Mouse (Mus musculus) MEL (cell line): Measurements from ENCODE around the gene Gclm. TPM values are rescaled to one million over a fixed set of nuclear protein-coding genes. Genes with fewer than 3 reads are reported as not detected.

Experiments
- DNase-seq: peaks from one replicate; pipeline ENCODE4 v3.0.0; 2011; ENCODE audit warnings: low read depth, low spot score
- H3K27ac ChIP-seq: 2 replicates; pipeline ENCODE4 v1.5.1; 2012; ENCODE audit warnings: low read depth, mild to moderate bottlenecking, control low read depth, low read length, moderate library complexity; ENCODE audit not compliant: control insufficient read depth
- H3K27me3 ChIP-seq, 2 experiments: fragments of 150-350 bp in 1 of 2; sonication (generic) in 1 of 2; 2 replicates each; pipeline ENCODE4 v1.6.1; 2012; ENCODE audit warnings: low read length in 2 of 2, mild to moderate bottlenecking in 2 of 2, improper control_type of control experiment in 1 of 2, moderate library complexity in 1 of 2; ENCODE audit not compliant: insufficient read depth in 2 of 2, control insufficient read depth in 1 of 2
- H3K36me3 ChIP-seq, 2 experiments: 2 replicates each; pipeline ENCODE4 v1.6.1; 2012 to 2014; ENCODE audit warnings: low read length in 2 of 2, improper control_type of control experiment in 1 of 2, inconsistent platforms in 1 of 2, mild to moderate bottlenecking in 1 of 2; ENCODE audit not compliant: insufficient read depth in 2 of 2, control insufficient read depth in 1 of 2
- H3K4me1 ChIP-seq, 2 experiments: fragments of 150-350 bp in 1 of 2; sonication (generic) in 1 of 2; 2 replicates each; pipeline ENCODE4 v1.6.1; 2012; ENCODE audit warnings: low read length in 2 of 2, improper control_type of control experiment in 1 of 2, mild to moderate bottlenecking in 1 of 2; ENCODE audit not compliant: insufficient read depth in 2 of 2, control insufficient read depth in 1 of 2
- H3K4me3 ChIP-seq, 2 experiments: fragments of 150-350 bp in 1 of 2; sonication (generic) in 1 of 2; 2 replicates each; pipeline ENCODE4 v1.5.1; 2012; ENCODE audit warnings: low read depth in 2 of 2, low read length in 2 of 2, mild to moderate bottlenecking in 2 of 2, moderate library complexity in 2 of 2, control low read depth in 1 of 2, improper control_type of control experiment in 1 of 2; ENCODE audit not compliant: control insufficient read depth in 1 of 2, insufficient read depth in 1 of 2
- H3K79me2 ChIP-seq: 2 replicates; pipeline ENCODE4 v1.6.1; 2012; ENCODE audit warnings: mild to moderate bottlenecking, low read length, moderate library complexity; ENCODE audit not compliant: control insufficient read depth, poor library complexity, insufficient read depth
- H3K9ac ChIP-seq: 2 replicates; pipeline ENCODE4 v1.6.1; 2012; ENCODE audit warnings: low read depth, mild to moderate bottlenecking, control low read depth, low read length, moderate library complexity; ENCODE audit not compliant: control insufficient read depth, poor library complexity, severe bottlenecking
- H3K9me3 ChIP-seq: fragments of 150-350 bp; sonication (generic); replicated peaks from 2 replicates; pipeline ENCODE4 v1.6.1; 2012; ENCODE audit warnings: mild to moderate bottlenecking, low read length, improper control_type of control experiment, moderate library complexity; ENCODE audit not compliant: insufficient read depth
- CHD2 ChIP-seq: IDR thresholded peaks from 2 replicates; pipeline ENCODE4 v1.6.1; 2011; ENCODE audit warnings: low read length, improper control_type of control experiment
- E2F4 ChIP-seq: IDR thresholded peaks from 2 replicates; pipeline ENCODE4 v1.6.1; 2011; ENCODE audit warnings: low read depth, low read length, improper control_type of control experiment, borderline replicate concordance
- ELF1 ChIP-seq: IDR thresholded peaks from 2 replicates; pipeline ENCODE4 v1.6.1; 2014; ENCODE audit warnings: low read depth, mild to moderate bottlenecking, inconsistent platforms, low read length, improper control_type of control experiment, moderate library complexity
- GABPA ChIP-seq: IDR thresholded peaks from 2 replicates; pipeline ENCODE4 v1.6.1; 2012; ENCODE audit warnings: low read depth, mild to moderate bottlenecking, inconsistent platforms, low read length, improper control_type of control experiment, moderate library complexity
- HCFC1 ChIP-seq: IDR thresholded peaks from 2 replicates; pipeline ENCODE4 v1.6.1; 2012; ENCODE audit warnings: low read depth, mild to moderate bottlenecking, inconsistent platforms, low read length, improper control_type of control experiment, moderate library complexity
- JUND ChIP-seq: IDR thresholded peaks from 2 replicates; pipeline ENCODE4 v1.6.1; 2011; ENCODE audit warnings: low read depth, mild to moderate bottlenecking, improper control_type of control experiment, low read length
- MAZ ChIP-seq: IDR thresholded peaks from 2 replicates; pipeline ENCODE4 v1.6.1; 2012; ENCODE audit warnings: low read depth, mild to moderate bottlenecking, inconsistent platforms, low read length, improper control_type of control experiment
- MEF2A ChIP-seq: IDR thresholded peaks from 2 replicates; pipeline ENCODE4 v1.6.1; 2014; ENCODE audit warnings: low read depth, mild to moderate bottlenecking, inconsistent platforms, low read length, improper control_type of control experiment; ENCODE audit not compliant: poor library complexity, insufficient replicate concordance, severe bottlenecking; ENCODE audit errors: extremely low read depth
- NRF1 ChIP-seq: IDR thresholded peaks from 2 replicates; pipeline ENCODE4 v1.6.1; 2014; ENCODE audit warnings: low read depth, mild to moderate bottlenecking, inconsistent platforms, low read length, improper control_type of control experiment, moderate library complexity; ENCODE audit not compliant: poor library complexity, insufficient read depth, severe bottlenecking
- POLR2AphosphoS5 ChIP-seq: IDR thresholded peaks from 2 replicates; pipeline ENCODE4 v1.6.1; 2012; ENCODE audit warnings: low read depth, borderline replicate concordance, mild to moderate bottlenecking, inconsistent platforms, low read length, moderate library complexity, mixed read lengths
- UBTF ChIP-seq: IDR thresholded peaks from 2 replicates; pipeline ENCODE4 v1.6.1; 2012; ENCODE audit warnings: low read depth, mild to moderate bottlenecking, inconsistent platforms, low read length, improper control_type of control experiment, moderate library complexity, borderline replicate concordance; ENCODE audit not compliant: insufficient read depth
- USF1 ChIP-seq: IDR thresholded peaks from 2 replicates; pipeline ENCODE4 v1.6.1; 2014; ENCODE audit warnings: low read depth, mild to moderate bottlenecking, inconsistent platforms, low read length, improper control_type of control experiment, moderate library complexity
- ZKSCAN1 ChIP-seq: IDR thresholded peaks from 2 replicates; pipeline ENCODE4 v1.6.1; 2012; ENCODE audit warnings: low read depth, mild to moderate bottlenecking, inconsistent platforms, low read length, improper control_type of control experiment, moderate library complexity
- ZNF384 ChIP-seq: IDR thresholded peaks from 2 replicates; pipeline ENCODE4 v1.6.1; 2012; ENCODE audit warnings: low read depth, mild to moderate bottlenecking, inconsistent platforms, low read length, improper control_type of control experiment
- polyA plus RNA-seq, 2 experiments: library from polyadenylated mRNA; stranded (reverse) in 1 of 2; unstranded in 1 of 2; fragments of >175 nt in 1 of 2; fragments of >200 nt in 1 of 2; gene quantifications; 2 replicates each; pipeline versions ENCODE4 v1.2.1 to v1.2.4; 2012; ENCODE audit warnings: low replicate concordance in 2 of 2, low read depth in 1 of 2; ENCODE audit not compliant: insufficient read length in 2 of 2, insufficient read depth in 1 of 2, missing spikeins in 1 of 2
- total RNA-seq: library from RNA; depleted of rRNA; stranded (reverse); fragments of 300-350 nt; gene quantifications from 2 replicates; pipeline ENCODE4 v1.2.3, GENCODE M21; 2012

The Gclm gene
- total and polyA plus RNA-seq, 3 experiments: 123 to 334 (median 174) TPM

- H3K27me3 ChIP-seq: no peaks in the 10 kb centered on the region
- H3K36me3 ChIP-seq: peaks cover 0 to under 1% of the 10 kb centered on the region in 2 experiments; a peak in 1 of 4 replicates
- H3K9ac ChIP-seq: no peak overlapping the region
- TF ChIP-seq HCFC1 (no peak), NRF1 (peak; percentile 41; the same call in 1 of the 2 replicates)
- H3K9me3 ChIP-seq: no peaks in the 10 kb centered on the region
- H3K4me3 ChIP-seq: no peak overlapping the region
- H3K4me1 ChIP-seq: peaks cover 0 to 2% of the 10 kb centered on the region in 2 experiments; a peak in 1 of 4 replicates
- DNase-seq: no peak
- no peak overlapping the region for H3K27ac ChIP-seq
- H3K79me2 ChIP-seq: no peaks in the 10 kb centered on the region
Observed at GRCm38 (mm10) chr3:122300983-122301919, 55.9 kb downstream of the Gclm start.

- Histone ChIP-seq H3K36me3 (no peaks in the 10 kb centered on the region), H3K9me3 (no peaks in the 10 kb centered on the region), H3K9ac (no peak overlapping the region), H3K4me1 (no peaks in the 10 kb centered on the region; a peak in 1 of 4 replicates), H3K79me2 (no peaks in the 10 kb centered on the region), H3K27ac (no peak overlapping the region), H3K4me3 (no peak overlapping the region), H3K27me3 (no peaks in the 10 kb centered on the region)
- no peak for TF ChIP-seq ELF1
- TF ChIP-seq ZNF384: 0 out of 2 replicates have a peak, but pooled peaks have one; percentile 16
- DNase-seq: no peak
Observed at GRCm38 (mm10) chr3:122304560-122304959, 59.2 kb downstream of the Gclm start.

GRCm38 (mm10) chr3:122307894-122308671 is 62.7 kb downstream of the Gclm start:
- DNase-seq: no peak
- Histone ChIP-seq H3K79me2 (no peaks in the 10 kb centered on the region), H3K27me3 (no peaks in the 10 kb centered on the region), H3K36me3 (no peaks in the 10 kb centered on the region), H3K9me3 (no peaks in the 10 kb centered on the region), H3K4me3 (no peak overlapping the region), H3K4me1 (no peaks in the 10 kb centered on the region), H3K27ac (no peak overlapping the region), H3K9ac (no peak overlapping the region)
- TF ChIP-seq CHD2 (no peak), MAZ (no peak), UBTF (no peak), POLR2AphosphoS5 (no peak), E2F4 (no peak), JUND (no peak), USF1 (no peak), ZKSCAN1 (no peak), ZNF384 (no peak), MEF2A (no peak), GABPA (no peak), HCFC1 (no peak)
